Mouse (Mus musculus) liver, adult 2 months (tissue): Measurements from ENCODE around the gene Olfr1329. TPM values are rescaled to one million over a fixed set of nuclear protein-coding genes. Genes with fewer than 3 reads are reported as not detected.
"Not testable (repeated sequence)": the region's sequence is repeated elsewhere in the genome, so short reads cannot be mapped to it uniquely, and the experiment has no call there.

ENCODE experiments used
- DNase-seq: peaks from one replicate; pipeline ENCODE4 v3.0.0-alpha.2; 2011; ENCODE audit warnings: low read depth, low spot score; ENCODE audit errors: extremely low read depth
- H3K27ac ChIP-seq: fragments of 200-500 bp; replicated peaks from 2 replicates; pipeline ENCODE4 v1.5.1; 2012; ENCODE audit warnings: low read depth, mild to moderate bottlenecking, control low read depth, inconsistent platforms, low read length; ENCODE audit not compliant: insufficient read depth
- H3K27me3 ChIP-seq: fragments of 200-500 bp; 2 replicates; pipeline ENCODE4 v1.6.1; 2012; ENCODE audit warnings: mild to moderate bottlenecking, moderate library complexity, low read length, inconsistent platforms; ENCODE audit not compliant: control insufficient read depth, insufficient read depth
- H3K36me3 ChIP-seq: fragments of 200-500 bp; 2 replicates; pipeline ENCODE4 v1.6.1; 2012; ENCODE audit warnings: low read length, inconsistent platforms; ENCODE audit not compliant: control insufficient read depth, insufficient read depth
- H3K4me1 ChIP-seq: fragments of 200-500 bp; 2 replicates; pipeline ENCODE4 v1.6.1; 2011; ENCODE audit warnings: low read length; ENCODE audit not compliant: control insufficient read depth, insufficient read depth
- H3K4me3 ChIP-seq: fragments of 200-500 bp; 2 replicates; pipeline ENCODE4 v1.5.1; 2011; ENCODE audit warnings: low read depth, mild to moderate bottlenecking, control low read depth, low read length, moderate library complexity; ENCODE audit not compliant: insufficient read depth
- H3K79me2 ChIP-seq: fragments of 200-500 bp; 2 replicates; pipeline ENCODE4 v1.6.1; 2012; ENCODE audit warnings: inconsistent platforms, mild to moderate bottlenecking, low read length, moderate library complexity; ENCODE audit not compliant: control insufficient read depth, insufficient read depth
- H3K9ac ChIP-seq: fragments of 200-500 bp; 2 replicates; pipeline ENCODE4 v1.6.1; 2012; ENCODE audit warnings: low read depth, mild to moderate bottlenecking, control low read depth, inconsistent platforms, low read length
- CTCF ChIP-seq: fragments of 200-500 bp; IDR thresholded peaks from 2 replicates; pipeline ENCODE4 v1.5.1; 2011; ENCODE audit warnings: low read depth, low read length, control low read depth
- POLR2A ChIP-seq: fragments of 200-500 bp; IDR thresholded peaks from 2 replicates; pipeline ENCODE4 v1.6.1; 2011; ENCODE audit warnings: low read length, control low read depth; ENCODE audit not compliant: insufficient read depth; ENCODE audit errors: extremely low read depth
- WGBS: fragments of 180-500 bp; shearing (Covaris S2); methylation state at CpG from one replicate; pipeline ENCODE4 v1.1.7; 2018; 5-methylcytosine and 5-hydroxymethylcytosine counted together
- polyA plus RNA-seq: library from polyadenylated mRNA; depleted of rRNA; stranded (reverse); fragments of >200 nt; gene quantifications from 2 replicates; pipeline ENCODE4 v1.2.3, GENCODE M21; 2012; rRNA removed
- total RNA-seq: library from RNA; depleted of rRNA; stranded (reverse); fragments of >200 nt; gene quantifications from 2 replicates; pipeline ENCODE4 v1.2.3, GENCODE M21; 2014; rRNA removed

Gene Olfr1329
- not detected in 2 replicates for total RNA-seq
- not detected in 2 replicates for polyA plus RNA-seq

- H3K36me3 ChIP-seq, DNase-seq, H3K4me3 ChIP-seq, H3K4me1 ChIP-seq, H3K27ac ChIP-seq, H3K27me3 ChIP-seq, H3K79me2 ChIP-seq, H3K9ac ChIP-seq: not testable (repeated sequence)
- 59% methylated on average over 2 of the region's 2 CpGs for WGBS
Measured at GRCm38 (mm10) chr4:118917365-118917764, at the start of gene Olfr1329. TSS of gene Olfr1329 (minus strand) at chr4:118917465.

DNA sequence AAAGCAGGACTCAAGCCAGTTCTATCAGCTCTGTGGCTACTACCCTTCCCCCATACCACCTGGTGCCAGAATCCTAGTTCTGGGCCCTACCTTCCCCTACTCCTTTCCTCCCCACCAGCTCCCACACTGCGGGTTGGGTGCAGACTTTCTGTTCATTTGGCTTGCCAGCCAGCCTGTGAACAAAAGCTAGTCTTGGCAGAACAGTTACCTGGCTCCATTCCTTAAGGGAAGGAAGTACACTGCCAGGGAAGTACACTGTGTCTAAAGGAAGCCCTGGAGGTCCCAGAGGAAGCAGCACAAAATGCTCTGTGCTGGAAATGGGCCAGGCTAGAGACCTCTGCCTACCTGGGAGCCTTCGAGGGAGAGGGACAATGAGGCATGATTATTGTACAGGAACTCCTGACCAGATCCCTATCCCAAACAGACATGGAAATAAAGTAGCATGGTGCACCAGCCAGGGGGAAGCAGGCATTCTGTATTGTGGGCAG lies 43.9 kb upstream of the Olfr1329 start, which contains the start of gene Lao1:
Lao1 (plus strand) TSS at position 438 of the 488 bp plus-strand sequence.
- Histone ChIP-seq H3K4me1 (no peaks in the 10 kb centered on the region), H3K27me3 (no peaks in the 10 kb centered on the region), H3K9ac (no peak within 1 kb of the TSS), H3K4me3 (no peak within 1 kb of the TSS), H3K79me2 (no peaks in the 10 kb centered on the region), H3K36me3 (no peaks in the 10 kb centered on the region), H3K27ac (no peak within 1 kb of the TSS)
- WGBS = 65% methylated on average over 2 of the region's 2 CpGs
- TF ChIP-seq CTCF = no peak
- TF ChIP-seq POLR2A = no peak
- no peak for DNase-seq

DNA sequence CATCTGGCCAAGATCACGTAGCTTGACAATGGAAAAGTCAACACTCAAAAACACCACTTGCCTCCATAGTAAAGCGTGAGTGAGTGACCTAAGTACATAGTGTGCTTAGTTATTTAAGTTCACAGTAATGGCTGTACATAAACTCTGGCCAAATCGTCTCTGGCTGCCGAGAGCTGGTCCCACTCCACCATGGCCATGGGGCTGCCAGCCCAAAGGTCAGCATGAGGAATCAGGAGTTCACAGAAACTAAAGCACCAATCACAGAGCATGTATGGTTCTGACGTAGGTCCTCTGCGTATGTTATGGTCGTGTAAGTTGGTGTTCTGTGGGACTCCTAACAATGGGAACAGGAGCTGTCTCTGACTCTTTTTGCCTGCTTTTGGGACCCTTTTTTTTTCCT lies 41.5 kb upstream of the Olfr1329 start:
- Histone ChIP-seq H3K36me3 (no peaks in the 10 kb centered on the region), H3K9ac (no peak overlapping the region), H3K79me2 (no peaks in the 10 kb centered on the region), H3K4me3 (no peak overlapping the region), H3K4me1 (no peaks in the 10 kb centered on the region), H3K27me3 (no peaks in the 10 kb centered on the region), H3K27ac (no peak overlapping the region)
- WGBS = 78% methylated on average over 7 of the region's 7 CpGs
- TF ChIP-seq CTCF (no peak), POLR2A (no peak)
- DNase-seq = no peak

GRCm38 (mm10) chr4:118938512-118938911 lies 21.2 kb upstream of the Olfr1329 start, which contains the start of gene Olfr1328:
TSS of gene Olfr1328 (minus strand) at chr4:118938612.
- Histone ChIP-seq H3K36me3 (no peaks in the 10 kb centered on the region), H3K27ac (no peak within 1 kb of the TSS), H3K4me1 (no peaks in the 10 kb centered on the region), H3K79me2 (no peaks in the 10 kb centered on the region), H3K27me3 (no peaks in the 10 kb centered on the region), H3K9ac (no peak within 1 kb of the TSS), H3K4me3 (no peak within 1 kb of the TSS)
- 74% methylated on average over 2 of the region's 2 CpGs for WGBS
- TF ChIP-seq CTCF (no peak), POLR2A (no peak)
- DNase-seq = no peak

DNA sequence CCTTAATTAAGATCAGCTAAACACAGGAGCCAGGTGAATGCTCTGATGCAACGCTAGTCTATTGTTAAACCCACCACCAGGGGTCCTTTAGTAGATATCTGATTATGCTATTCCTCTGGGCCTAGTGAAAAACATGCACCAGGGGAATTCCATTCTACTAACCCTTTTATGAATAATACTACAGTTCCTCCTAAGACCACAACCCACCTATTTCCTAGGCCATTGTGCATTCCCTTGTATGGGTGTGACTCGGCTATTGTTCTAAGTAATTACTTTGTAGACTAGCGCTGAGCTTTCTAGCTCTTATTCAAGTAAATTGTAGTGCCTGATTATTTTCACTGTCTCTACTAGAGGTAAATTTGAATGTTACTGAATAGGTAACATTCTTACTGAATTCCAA lies 14.1 kb upstream of the Olfr1329 start:
- not testable (repeated sequence) for H3K79me2 ChIP-seq, H3K27ac ChIP-seq, DNase-seq, H3K9ac ChIP-seq, H3K4me1 ChIP-seq, H3K4me3 ChIP-seq, H3K36me3 ChIP-seq, H3K27me3 ChIP-seq
- 90% methylated on average over 3 of the region's 3 CpGs for WGBS

GRCm38 (mm10) chr4:118901981-118902380 lies 15.3 kb downstream of the Olfr1329 start:
- 67% methylated on average over 2 of the region's 2 CpGs for WGBS
- no peak for TF ChIP-seq CTCF
- no peak for TF ChIP-seq POLR2A
- Histone ChIP-seq H3K79me2 (no peaks in the 10 kb centered on the region), H3K27ac (no peak overlapping the region), H3K27me3 (no peaks in the 10 kb centered on the region), H3K36me3 (no peaks in the 10 kb centered on the region), H3K4me1 (no peaks in the 10 kb centered on the region), H3K4me3 (no peak overlapping the region), H3K9ac (no peak overlapping the region)
- no peak for DNase-seq
